Mouse (Mus musculus): ENCODE measurements around the gene Pfdn2. TPM values are rescaled to one million over a fixed set of nuclear protein-coding genes. Genes with fewer than 3 reads are reported as not detected.

Pfdn2 gene
- polyA plus RNA-seq, 1 experiment = 11.9 TPM

DNA sequence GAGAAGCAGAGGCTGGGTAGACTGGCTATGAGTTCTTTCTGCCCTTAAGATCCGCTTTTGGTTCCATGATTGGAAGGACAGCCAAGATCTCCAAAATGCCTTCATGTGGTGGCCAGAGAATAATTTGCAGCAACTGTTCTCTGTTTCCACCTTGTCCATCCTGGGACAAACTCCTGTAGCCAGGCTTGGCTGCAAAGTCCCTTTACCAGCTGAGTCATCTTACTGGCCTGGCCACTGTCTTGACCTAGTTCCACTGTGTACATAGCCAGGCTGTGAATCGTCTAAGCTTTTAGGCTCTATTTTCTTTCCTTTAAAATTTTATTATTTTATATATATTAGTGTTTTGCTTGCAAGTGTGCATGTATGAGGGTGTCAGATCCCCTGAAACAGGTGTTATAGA, 3.7 kb downstream of the Pfdn2 start:
- peaks cover 63% of the 10 kb centered on the region for H3K4me1 ChIP-seq
- H3K36me3 ChIP-seq (replicated peaks; ENCODE audit: low read length) = peaks cover 12% of the 10 kb centered on the region
- TF ChIP-seq FLI1 (IDR thresholded peaks at IDR 0.05; ENCODE audit: low read length) (no peak), GATA1 (IDR thresholded peaks at IDR 0.05; ENCODE audit: borderline replicate concordance, low read length) (no peak)
- no peaks in the 10 kb centered on the region for H3K27me3 ChIP-seq (replicated peaks)
- no peaks in the 10 kb centered on the region for H3K9me3 ChIP-seq
- H3K4me3 ChIP-seq (replicated peaks) = no peak overlapping the region

DNA sequence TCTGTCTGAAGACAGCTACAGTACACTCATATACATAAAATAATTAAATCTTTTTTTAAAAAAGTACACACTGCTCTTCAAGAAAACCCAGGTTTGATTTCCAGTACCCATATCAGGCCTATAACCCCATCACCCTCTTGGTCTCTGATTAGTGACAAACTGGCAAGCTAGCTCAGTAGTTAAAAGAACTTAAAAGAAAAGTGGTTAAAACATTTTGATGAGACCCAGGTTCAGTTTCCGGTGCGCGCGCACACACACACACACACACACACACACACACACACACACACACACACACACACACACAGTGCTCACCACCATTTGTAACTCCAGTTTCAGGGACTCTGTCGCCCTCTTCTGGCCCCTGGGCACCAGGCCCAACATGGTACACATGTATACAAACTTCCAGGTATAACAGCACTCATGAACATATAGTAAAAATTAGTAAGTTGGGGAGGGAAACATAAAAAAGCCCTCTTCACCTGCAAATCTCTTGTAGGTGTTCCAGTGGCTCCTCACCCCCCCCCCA, 10.4 kb downstream of the Pfdn2 start:
- Histone ChIP-seq H3K4me1 (peaks cover 32% of the 10 kb centered on the region), H3K9me3 (no peaks in the 10 kb centered on the region), H3K36me3 (replicated peaks; ENCODE audit: low read length) (peaks cover 53% of the 10 kb centered on the region), H3K4me3 (replicated peaks) (no peak overlapping the region), H3K27me3 (replicated peaks) (no peaks in the 10 kb centered on the region)
- TF ChIP-seq FLI1 (IDR thresholded peaks at IDR 0.05; ENCODE audit: low read length) (no peak), GATA1 (IDR thresholded peaks at IDR 0.05; ENCODE audit: borderline replicate concordance, low read length) (no peak)

DNA sequence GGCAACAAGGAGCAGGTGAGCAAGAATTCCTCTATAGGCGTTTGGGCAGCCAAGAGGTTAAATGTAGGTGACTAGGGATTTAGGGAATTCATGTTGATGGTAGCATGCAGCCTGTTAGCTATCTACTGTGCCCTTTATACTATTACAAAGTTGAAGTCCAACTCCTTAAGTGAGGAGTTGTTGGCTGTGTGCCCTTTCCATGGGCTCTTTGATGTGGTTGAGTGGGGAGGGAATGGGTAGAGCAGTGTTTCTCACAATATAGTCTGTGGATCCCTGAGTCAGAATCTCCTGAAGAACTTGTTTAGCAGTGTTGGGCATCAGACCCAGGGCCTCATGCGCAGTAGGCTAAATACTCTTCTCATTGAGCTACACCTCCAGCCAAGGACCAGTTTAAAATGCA, 11.3 kb downstream of the Pfdn2 start:
- Histone ChIP-seq H3K36me3 (replicated peaks; ENCODE audit: low read length) (peaks cover 53% of the 10 kb centered on the region), H3K4me3 (replicated peaks) (no peak overlapping the region), H3K4me1 (peaks cover 32% of the 10 kb centered on the region), H3K9me3 (no peaks in the 10 kb centered on the region), H3K27me3 (replicated peaks) (no peaks in the 10 kb centered on the region)
- no peak for TF ChIP-seq GATA1 (IDR thresholded peaks at IDR 0.05; ENCODE audit: borderline replicate concordance, low read length)
- no peak for TF ChIP-seq FLI1 (IDR thresholded peaks at IDR 0.05; ENCODE audit: low read length)

DNA sequence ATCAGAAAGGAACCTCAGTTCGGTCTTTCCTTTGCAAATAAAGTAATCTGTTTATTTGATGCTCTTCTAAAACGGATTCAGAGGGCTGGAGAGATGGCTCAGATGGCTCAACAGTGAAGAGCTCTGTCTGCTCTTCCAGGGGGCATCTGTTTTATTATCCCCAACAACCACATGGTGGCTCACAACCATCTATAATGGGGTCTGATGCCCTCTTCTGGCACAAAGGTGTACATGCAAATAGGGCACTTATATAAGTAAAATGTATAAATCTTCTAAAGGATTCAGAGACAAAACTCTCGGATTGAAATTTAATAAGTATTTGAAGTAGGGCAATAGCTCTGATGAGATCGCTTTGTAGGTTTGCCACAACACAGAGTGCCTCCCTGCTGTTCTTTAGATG, 13.0 kb downstream of the Pfdn2 start:
- H3K4me1 ChIP-seq = peaks cover 22% of the 10 kb centered on the region
- H3K36me3 ChIP-seq (replicated peaks; ENCODE audit: low read length) = peaks cover 48% of the 10 kb centered on the region
- H3K27me3 ChIP-seq (replicated peaks) = no peaks in the 10 kb centered on the region

DNA sequence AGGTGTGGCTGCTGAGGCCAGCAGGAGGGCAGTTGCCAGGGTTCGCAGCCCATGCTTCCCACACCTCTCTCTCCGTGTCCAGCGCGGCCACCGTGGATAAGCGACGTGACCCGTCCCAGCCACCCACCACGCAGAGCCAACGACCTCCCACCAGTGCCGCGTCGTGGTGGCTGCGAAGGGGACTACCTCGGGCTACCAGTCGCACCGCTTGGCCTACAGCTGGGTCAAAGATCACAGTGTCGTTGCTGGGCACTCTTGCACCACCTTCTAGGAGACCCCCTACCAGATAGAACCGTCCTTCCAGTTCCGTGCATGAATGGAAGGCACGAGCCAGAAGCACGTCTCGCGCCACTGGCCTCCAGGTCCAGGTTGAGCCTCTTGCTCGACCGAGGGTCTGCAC, 14.8 kb downstream of the Pfdn2 start:
- Histone ChIP-seq H3K36me3 (replicated peaks; ENCODE audit: low read length) (peaks cover 44% of the 10 kb centered on the region), H3K4me3 (replicated peaks) (peak overlapping the region; percentile 86), H3K27me3 (replicated peaks) (peaks cover 1% of the 10 kb centered on the region), H3K9me3 (no peaks in the 10 kb centered on the region), H3K4me1 (peaks cover 18% of the 10 kb centered on the region)
- TF ChIP-seq FLI1 (IDR thresholded peaks at IDR 0.05; ENCODE audit: low read length) (no peak), GATA1 (IDR thresholded peaks at IDR 0.05; ENCODE audit: borderline replicate concordance, low read length) (no peak)

More for the DNA sequence above, 13.0 kb downstream of the Pfdn2 start:
- Histone ChIP-seq H3K9me3 (no peaks in the 10 kb centered on the region), H3K4me3 (replicated peaks) (no peak overlapping the region)
- TF ChIP-seq GATA1 (IDR thresholded peaks at IDR 0.05; ENCODE audit: borderline replicate concordance, low read length) (no peak), FLI1 (IDR thresholded peaks at IDR 0.05; ENCODE audit: low read length) (no peak)

DNA sequence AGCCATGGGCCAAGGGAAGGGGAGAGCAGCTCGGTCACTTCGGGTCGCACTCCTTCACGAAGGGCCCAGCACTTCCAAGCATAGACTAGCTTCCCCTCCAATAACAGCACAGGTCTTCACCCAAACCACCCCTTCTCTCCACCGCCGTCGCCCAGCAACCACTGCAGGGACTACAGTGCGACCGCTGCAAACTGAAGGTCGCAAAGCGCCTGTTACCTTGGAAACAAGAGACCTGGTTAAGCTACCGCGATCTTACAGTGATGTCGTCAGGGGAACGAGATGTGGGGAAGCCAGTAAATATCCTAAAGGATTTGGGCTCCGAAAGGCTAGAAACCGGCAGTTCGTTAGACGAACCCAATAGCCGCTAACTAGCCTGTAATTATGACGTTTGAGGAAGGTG, 15.2 kb downstream of the Pfdn2 start, which contains the start of gene Klhdc9:
Gene Klhdc9, minus strand, starts transcription at position 143 of the 400 bp plus-strand sequence.
- H3K4me3 ChIP-seq (replicated peaks) = peak within 1 kb of the TSS; percentile 86
- no peaks in the 10 kb centered on the region for H3K9me3 ChIP-seq
- peaks cover 44% of the 10 kb centered on the region for H3K36me3 ChIP-seq (replicated peaks; ENCODE audit: low read length)
- TF ChIP-seq GATA1 (IDR thresholded peaks at IDR 0.05; ENCODE audit: borderline replicate concordance, low read length) (no peak), FLI1 (IDR thresholded peaks at IDR 0.05; ENCODE audit: low read length) (no peak)
- H3K27me3 ChIP-seq (replicated peaks) = peaks cover 3% of the 10 kb centered on the region
- H3K4me1 ChIP-seq = peaks cover 18% of the 10 kb centered on the region

DNA sequence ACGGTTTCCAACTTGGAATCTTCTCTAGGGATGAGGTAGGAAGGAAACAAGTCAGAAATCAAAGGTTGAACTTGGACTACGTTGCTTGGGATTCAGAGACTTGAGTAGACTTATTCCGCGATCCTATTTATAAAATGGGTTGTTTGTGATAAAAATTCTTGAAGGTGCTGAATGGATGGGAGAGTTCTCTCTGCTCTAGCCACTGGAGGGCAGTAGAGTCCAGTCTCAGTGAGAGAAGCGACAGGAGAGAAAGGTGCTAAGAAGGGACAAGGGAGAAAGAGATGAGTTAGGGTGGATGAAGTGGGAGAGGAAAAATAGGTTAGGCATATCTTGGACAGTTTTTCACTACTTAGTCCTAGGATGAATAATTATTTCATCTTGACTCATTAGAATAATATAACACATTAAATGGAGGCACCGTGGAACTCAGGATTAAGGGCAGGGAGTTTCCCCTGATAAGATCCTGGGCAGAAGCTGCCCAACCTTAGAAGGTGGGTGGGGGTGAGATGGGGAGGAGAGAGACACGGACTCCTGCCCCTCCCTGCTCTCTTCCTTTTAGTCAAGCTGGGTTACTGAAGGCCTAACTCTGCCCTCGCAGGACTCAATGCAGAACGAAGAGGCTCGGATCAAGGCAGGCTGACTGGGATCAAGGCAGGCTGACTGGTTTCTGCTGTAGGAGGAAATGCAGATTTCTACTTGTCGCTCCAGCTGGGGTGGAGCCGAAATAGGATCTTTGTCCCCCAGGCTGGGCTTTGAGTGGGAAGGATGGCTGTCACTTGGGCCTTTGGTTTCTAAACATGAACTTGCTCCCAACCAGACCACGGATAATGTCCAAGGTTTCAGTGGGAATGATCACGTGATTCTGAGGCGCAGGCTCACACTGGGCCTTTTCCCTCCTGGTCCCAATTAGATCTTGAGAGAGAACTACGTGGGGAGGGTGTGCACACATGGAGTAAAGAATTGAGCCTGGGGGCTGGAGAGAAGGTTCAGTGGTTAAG, 15.9 kb downstream of the Pfdn2 start:
- TF ChIP-seq GATA1 (IDR thresholded peaks at IDR 0.05; ENCODE audit: borderline replicate concordance, low read length) (no peak), FLI1 (IDR thresholded peaks at IDR 0.05; ENCODE audit: low read length) (no peak)
- Histone ChIP-seq H3K27me3 (replicated peaks) (peaks cover 5% of the 10 kb centered on the region), H3K36me3 (replicated peaks; ENCODE audit: low read length) (peaks cover 41% of the 10 kb centered on the region), H3K4me3 (replicated peaks) (peak overlapping the region; percentile 86), H3K4me1 (peaks cover 25% of the 10 kb centered on the region), H3K9me3 (no peaks in the 10 kb centered on the region)

DNA sequence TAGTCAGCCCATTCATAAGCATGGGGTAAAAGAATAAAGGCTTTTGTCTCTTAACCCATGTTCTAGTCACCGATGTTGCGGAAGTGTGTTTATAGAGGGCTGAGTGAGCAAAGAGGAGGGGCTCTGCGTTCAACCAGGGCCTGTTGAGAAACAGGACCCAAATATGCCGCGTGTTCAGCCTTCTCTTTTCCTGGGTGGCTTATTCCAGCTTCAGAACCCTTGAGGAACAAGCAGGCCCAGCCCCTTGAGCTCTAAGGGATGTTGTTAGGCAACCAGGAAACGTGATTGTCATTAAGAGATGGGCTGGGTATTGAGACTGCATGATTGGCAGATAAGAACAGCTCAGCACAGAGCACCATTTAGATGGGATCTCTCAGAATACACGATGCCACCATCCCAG, 20.5 kb downstream of the Pfdn2 start:
- H3K36me3 ChIP-seq (replicated peaks; ENCODE audit: low read length) = no peaks in the 10 kb centered on the region
- H3K9me3 ChIP-seq = no peaks in the 10 kb centered on the region
- TF ChIP-seq FLI1 (IDR thresholded peaks at IDR 0.05; ENCODE audit: low read length) = no peak
- no peak for TF ChIP-seq GATA1 (IDR thresholded peaks at IDR 0.05; ENCODE audit: borderline replicate concordance, low read length)
- peaks cover 25% of the 10 kb centered on the region for H3K27me3 ChIP-seq (replicated peaks)
- peaks cover 52% of the 10 kb centered on the region for H3K4me1 ChIP-seq
- no peak overlapping the region for H3K4me3 ChIP-seq (replicated peaks)

DNA sequence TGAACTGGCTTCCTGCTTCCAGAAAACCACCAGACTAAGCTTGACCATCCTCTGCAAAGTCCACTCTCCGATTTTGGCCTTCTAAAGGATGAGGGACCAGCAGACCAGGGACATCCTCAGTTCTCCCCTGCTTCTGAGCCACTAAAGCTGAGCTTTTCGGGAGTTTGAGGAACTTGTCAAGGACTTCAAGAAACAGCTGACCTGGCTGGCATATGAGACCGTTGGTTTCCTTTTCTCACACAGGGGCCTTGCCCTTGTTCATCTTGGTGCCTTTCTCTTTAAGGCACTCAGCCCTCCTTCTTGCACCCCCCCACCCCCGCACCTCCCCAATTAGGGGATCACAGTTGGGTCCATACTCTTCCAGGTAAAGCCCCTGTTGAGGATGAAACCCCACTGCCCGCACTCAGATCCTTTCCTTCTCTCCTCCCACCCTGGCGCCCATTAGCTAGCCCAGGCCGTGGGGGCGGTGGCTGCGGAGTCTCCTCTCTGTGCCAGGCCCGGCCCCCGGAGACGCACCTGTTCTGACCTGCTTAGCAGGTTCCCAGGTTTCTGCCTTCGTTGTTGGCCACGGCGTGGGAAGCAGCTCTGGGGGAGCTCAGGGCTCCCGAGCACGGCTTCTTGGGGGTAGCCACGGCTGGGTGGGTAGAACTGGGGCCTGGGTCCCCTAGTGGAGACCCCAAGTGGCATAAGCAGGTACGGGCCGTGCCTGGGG, 24.5 kb downstream of the Pfdn2 start, which contains the start of gene Nectin4:
Gene Nectin4, plus strand, starts transcription at position 255 of the 712 bp plus-strand sequence.
- H3K4me3 ChIP-seq (replicated peaks) = peak within 1 kb of the TSS; percentile 66
- TF ChIP-seq FLI1 (IDR thresholded peaks at IDR 0.05; ENCODE audit: low read length) (no peak), GATA1 (IDR thresholded peaks at IDR 0.05; ENCODE audit: borderline replicate concordance, low read length) (no peak)
- H3K27me3 ChIP-seq (replicated peaks) = peaks cover 50% of the 10 kb centered on the region
- no peaks in the 10 kb centered on the region for H3K36me3 ChIP-seq (replicated peaks; ENCODE audit: low read length)
- H3K9me3 ChIP-seq = no peaks in the 10 kb centered on the region
- H3K4me1 ChIP-seq = peaks cover 71% of the 10 kb centered on the region
